Mouse (Mus musculus): ENCODE data around the gene Aqp8. TPM values are rescaled to one million over a fixed set of nuclear protein-coding genes. Genes with fewer than 3 reads are reported as not detected.

The Aqp8 gene
- polyA plus RNA-seq (2015; fragmentation: Nextera tagmentation; extraction: Ambion mirVana), result 12.4 and 28.8 TPM in 2 replicates

GRCm38 (mm10) chr7:123462070-123462501 is at the start of gene Aqp8:
Gene Aqp8, plus strand, starts transcription at chr7:123462291.
- peak within 1 kb of the TSS; percentile 24; the same call in 1 of the 2 replicates for H3K4me2 ChIP-seq (replicated peaks)
- H3K9me3 ChIP-seq, result no peaks in the 10 kb centered on the region
- H3K9ac ChIP-seq, result no peak within 1 kb of the TSS
- H3K4me3 ChIP-seq (replicated peaks), result no peak within 1 kb of the TSS
- H3K27ac ChIP-seq, result no peak within 1 kb of the TSS
- H3K27me3 ChIP-seq (replicated peaks), result no peaks in the 10 kb centered on the region
- H3K36me3 ChIP-seq, result no peaks in the 10 kb centered on the region
- WGBS, result 48% methylated on average over 9 of the region's 9 CpGs
- H3K4me1 ChIP-seq (replicated peaks), result no peaks in the 10 kb centered on the region; the same call in 1 of the 2 replicates
- ATAC-seq, result peak; percentile 93

GRCm38 (mm10) chr7:123416803-123417202 is 45.3 kb upstream of the Aqp8 start:
- Histone ChIP-seq H3K36me3 (0 out of 2 replicates have a peak, but pooled peaks cover 2% of the 10 kb centered on the region), H3K4me3 (replicated peaks) (no peak overlapping the region), H3K9me3 (no peaks in the 10 kb centered on the region), H3K9ac (no peak overlapping the region), H3K27ac (no peak overlapping the region), H3K27me3 (replicated peaks) (no peaks in the 10 kb centered on the region), H3K4me2 (replicated peaks) (no peak overlapping the region), H3K4me1 (replicated peaks) (no peaks in the 10 kb centered on the region)
- ATAC-seq, result no peak
- WGBS, result 61% methylated on average over 4 of the region's 4 CpGs

- WGBS, result 90% methylated on average over 3 of the region's 3 CpGs
- 0 out of 2 replicates have a peak, but pooled peaks cover 2% of the 10 kb centered on the region for H3K36me3 ChIP-seq
- H3K4me1 ChIP-seq (replicated peaks), result no peaks in the 10 kb centered on the region
- no peaks in the 10 kb centered on the region for H3K9me3 ChIP-seq
- H3K9ac ChIP-seq, result no peak overlapping the region
- no peak overlapping the region for H3K27ac ChIP-seq
- no peak overlapping the region for H3K4me3 ChIP-seq (replicated peaks)
- ATAC-seq, result no peak
- no peak overlapping the region for H3K4me2 ChIP-seq (replicated peaks)
- H3K27me3 ChIP-seq (replicated peaks), result no peaks in the 10 kb centered on the region
Observed at GRCm38 (mm10) chr7:123417661-123418060, 44.4 kb upstream of the Aqp8 start.

GRCm38 (mm10) chr7:123419984-123420383 is 42.1 kb upstream of the Aqp8 start:
- ATAC-seq, result peak; percentile 77; the same call in 1 of the 2 replicates
- 77% methylated on average over 4 of the region's 4 CpGs for WGBS
- no peak overlapping the region for H3K27ac ChIP-seq

GRCm38 (mm10) chr7:123421958-123422357 is 40.1 kb upstream of the Aqp8 start:
- no peak overlapping the region for H3K4me3 ChIP-seq (replicated peaks)
- no peak overlapping the region for H3K9ac ChIP-seq
- H3K9me3 ChIP-seq, result no peaks in the 10 kb centered on the region
- WGBS, result 63% methylated on average over 3 of the region's 3 CpGs
- no peak overlapping the region for H3K4me2 ChIP-seq (replicated peaks)
- no peak overlapping the region for H3K27ac ChIP-seq
- H3K4me1 ChIP-seq (replicated peaks), result no peaks in the 10 kb centered on the region
- ATAC-seq, result peak; percentile 62; the same call in 1 of the 2 replicates
- 0 out of 2 replicates have a peak, but pooled peaks cover 2% of the 10 kb centered on the region for H3K36me3 ChIP-seq
- H3K27me3 ChIP-seq (replicated peaks), result no peaks in the 10 kb centered on the region

More at GRCm38 (mm10) chr7:123419984-123420383, 42.1 kb upstream of the Aqp8 start:
- Histone ChIP-seq H3K4me2 (replicated peaks) (no peak overlapping the region), H3K9me3 (no peaks in the 10 kb centered on the region), H3K27me3 (replicated peaks) (no peaks in the 10 kb centered on the region), H3K9ac (no peak overlapping the region), H3K4me3 (replicated peaks) (no peak overlapping the region), H3K4me1 (replicated peaks) (no peaks in the 10 kb centered on the region), H3K36me3 (0 out of 2 replicates have a peak, but pooled peaks cover 2% of the 10 kb centered on the region)

- Histone ChIP-seq H3K4me1 (replicated peaks) (no peaks in the 10 kb centered on the region), H3K4me2 (replicated peaks) (no peak overlapping the region), H3K36me3 (0 out of 2 replicates have a peak, but pooled peaks cover 2% of the 10 kb centered on the region), H3K27ac (no peak overlapping the region), H3K4me3 (replicated peaks) (no peak overlapping the region), H3K9ac (no peak overlapping the region), H3K27me3 (replicated peaks) (no peaks in the 10 kb centered on the region), H3K9me3 (no peaks in the 10 kb centered on the region)
- WGBS, result 89% methylated on average over 6 of the region's 6 CpGs
- ATAC-seq, result no peak
Observed at GRCm38 (mm10) chr7:123424281-123424680, 37.8 kb upstream of the Aqp8 start.

GRCm38 (mm10) chr7:123425134-123425757 is 36.8 kb upstream of the Aqp8 start:
- no peak for ATAC-seq
- H3K4me3 ChIP-seq (replicated peaks), result no peak overlapping the region
- no peaks in the 10 kb centered on the region for H3K4me1 ChIP-seq (replicated peaks)
- H3K4me2 ChIP-seq (replicated peaks), result no peak overlapping the region
- no peak overlapping the region for H3K9ac ChIP-seq
- no peaks in the 10 kb centered on the region for H3K27me3 ChIP-seq (replicated peaks)
- H3K36me3 ChIP-seq, result 0 out of 2 replicates have a peak, but pooled peaks cover 1% of the 10 kb centered on the region
- no peaks in the 10 kb centered on the region for H3K9me3 ChIP-seq
- 88% methylated on average over 6 of the region's 6 CpGs for WGBS
- no peak overlapping the region for H3K27ac ChIP-seq

GRCm38 (mm10) chr7:123429624-123430410 is 32.3 kb upstream of the Aqp8 start:
- H3K4me2 ChIP-seq (replicated peaks), result no peak overlapping the region
- H3K27ac ChIP-seq, result no peak overlapping the region
- H3K9ac ChIP-seq, result no peak overlapping the region
- ATAC-seq, result peak; percentile 94
- no peaks in the 10 kb centered on the region for H3K9me3 ChIP-seq
- H3K36me3 ChIP-seq, result no peaks in the 10 kb centered on the region
- 62% methylated on average over 8 of the region's 8 CpGs for WGBS
- no peaks in the 10 kb centered on the region for H3K27me3 ChIP-seq (replicated peaks)
- H3K4me3 ChIP-seq (replicated peaks), result no peak overlapping the region
- H3K4me1 ChIP-seq (replicated peaks), result no peaks in the 10 kb centered on the region

- H3K9ac ChIP-seq, result no peak overlapping the region
- H3K4me2 ChIP-seq (replicated peaks), result no peak overlapping the region
- H3K4me3 ChIP-seq (replicated peaks), result no peak overlapping the region
- no peaks in the 10 kb centered on the region for H3K4me1 ChIP-seq (replicated peaks)
- no peak overlapping the region for H3K27ac ChIP-seq
- ATAC-seq, result peak; percentile 54
- no peaks in the 10 kb centered on the region for H3K9me3 ChIP-seq
- 71% methylated on average over 4 of the region's 4 CpGs for WGBS
- no peaks in the 10 kb centered on the region for H3K27me3 ChIP-seq (replicated peaks)
- H3K36me3 ChIP-seq, result no peaks in the 10 kb centered on the region
Observed at GRCm38 (mm10) chr7:123430411-123430705, 31.7 kb upstream of the Aqp8 start.

GRCm38 (mm10) chr7:123431206-123431605 is 30.9 kb upstream of the Aqp8 start:
- 66% methylated on average over 4 of the region's 4 CpGs for WGBS
- H3K9me3 ChIP-seq, result no peaks in the 10 kb centered on the region
- no peak overlapping the region for H3K4me3 ChIP-seq (replicated peaks)
- H3K9ac ChIP-seq, result no peak overlapping the region
- no peaks in the 10 kb centered on the region for H3K36me3 ChIP-seq
- no peaks in the 10 kb centered on the region for H3K27me3 ChIP-seq (replicated peaks)
- H3K4me2 ChIP-seq (replicated peaks), result no peak overlapping the region
- H3K4me1 ChIP-seq (replicated peaks), result no peaks in the 10 kb centered on the region
- no peak for ATAC-seq
- no peak overlapping the region for H3K27ac ChIP-seq

- Histone ChIP-seq H3K27me3 (replicated peaks) (no peaks in the 10 kb centered on the region), H3K4me3 (replicated peaks) (no peak overlapping the region), H3K4me2 (replicated peaks) (no peak overlapping the region), H3K9me3 (no peaks in the 10 kb centered on the region), H3K36me3 (no peaks in the 10 kb centered on the region), H3K9ac (no peak overlapping the region), H3K27ac (no peak overlapping the region), H3K4me1 (replicated peaks) (no peaks in the 10 kb centered on the region)
- 78% methylated on average over 1 of the region's 1 CpGs for WGBS
- no peak for ATAC-seq
Observed at GRCm38 (mm10) chr7:123442079-123442478, 20.0 kb upstream of the Aqp8 start.

- no peak overlapping the region for H3K27ac ChIP-seq
- H3K9me3 ChIP-seq, result no peaks in the 10 kb centered on the region
- H3K27me3 ChIP-seq (replicated peaks), result no peaks in the 10 kb centered on the region
- no peak overlapping the region for H3K9ac ChIP-seq
- H3K4me3 ChIP-seq (replicated peaks), result no peak overlapping the region
- ATAC-seq, result peak; percentile 79
- H3K36me3 ChIP-seq, result no peaks in the 10 kb centered on the region
- 80% methylated on average over 2 of the region's 2 CpGs for WGBS
- no peak overlapping the region for H3K4me2 ChIP-seq (replicated peaks)
- H3K4me1 ChIP-seq (replicated peaks), result no peaks in the 10 kb centered on the region
Observed at GRCm38 (mm10) chr7:123448794-123449193, 13.3 kb upstream of the Aqp8 start.
